Mouse (Mus musculus): ENCODE data around the gene Zfyve27.

GRCm38 (mm10) chr19:42209485-42209884 lies 45.7 kb downstream of the Zfyve27 start:
- no peak for TF ChIP-seq CTCF (IDR thresholded peaks at IDR 0.05; ENCODE audit: control insufficient read depth, insufficient read depth, low read length)
- no peak for TF ChIP-seq POLR2A (IDR thresholded peaks at IDR 0.05; ENCODE audit: borderline replicate concordance, control insufficient read depth, low read depth, low read length)
